In the genomic region with DNA sequence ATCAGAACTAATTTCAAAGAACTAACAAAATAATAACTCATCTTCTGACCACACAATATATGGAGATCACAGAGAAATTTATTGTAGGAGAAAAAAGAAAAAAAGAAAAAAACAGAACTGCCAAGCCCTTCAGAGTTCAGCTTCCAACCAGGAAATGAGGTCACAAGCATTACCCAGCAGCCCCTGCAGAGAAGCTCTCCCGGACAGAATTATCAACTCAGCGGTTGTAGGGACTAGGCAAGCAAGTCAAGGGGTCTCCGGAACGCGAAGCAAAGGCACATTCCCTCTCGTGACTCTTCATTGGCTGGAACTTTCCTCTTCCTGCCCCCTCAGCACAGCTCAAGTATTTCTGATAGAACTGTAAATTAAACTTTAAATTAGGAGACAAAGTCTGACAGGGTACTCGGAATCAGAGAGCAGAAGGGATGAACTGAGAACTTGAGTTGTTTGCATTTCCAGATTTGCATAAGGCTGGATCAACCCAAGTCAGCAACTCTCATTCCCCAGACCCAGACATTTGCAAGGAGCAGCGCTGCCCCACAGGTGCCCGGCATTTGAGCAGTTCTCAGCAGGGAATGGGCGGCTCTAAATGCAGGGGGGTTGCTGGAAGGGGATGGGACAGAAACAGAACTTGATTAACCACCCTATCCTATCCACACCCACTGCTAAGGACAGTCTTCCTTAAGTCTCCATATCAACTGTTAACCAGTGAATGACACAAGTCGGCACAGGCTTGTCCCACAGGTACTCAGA, we compare ENCODE assay signal across 1 mouse cellular context.
A peak's percentile ranks its signal among the peaks of the same experiment; 100 is the strongest.
TF ChIP-seq lines count a peak whose summit lies in the region.

No protein-coding gene starts in this region.

TF ChIP-seq in CH12.LX, 34 proteins besides CTCF, POLR2A, EP300 and RAD21 (continued from another document):
- TF ChIP-seq TBP (conservative IDR thresholded peaks at IDR 0.05; ENCODE audit: low read depth, low read length) (peak; percentile 51; the same call in 1 of the 2 replicates), NRF1 (IDR thresholded peaks at IDR 0.05; ENCODE audit: low read depth, low read length) (no peak), PAX5 (IDR thresholded peaks at IDR 0.05; ENCODE audit: low read length) (no peak), POLR2AphosphoS2 (IDR thresholded peaks at IDR 0.05; ENCODE audit: low read depth, low read length) (no peak), ZKSCAN1 (IDR thresholded peaks at IDR 0.05; ENCODE audit: borderline replicate concordance, low read depth, low read length) (no peak), CHD2 (IDR thresholded peaks at IDR 0.05; ENCODE audit: low read length) (no peak), NELFE (IDR thresholded peaks at IDR 0.05; ENCODE audit: low read depth, low read length) (no peak), ZC3H11A (IDR thresholded peaks at IDR 0.05; ENCODE audit: low read depth, low read length) (no peak), BHLHE40 (IDR thresholded peaks at IDR 0.05; ENCODE audit: low read depth, low read length) (0 out of 2 replicates have a peak, but pooled peaks have one; percentile 14), MAX (IDR thresholded peaks at IDR 0.05; ENCODE audit: low read length) (no peak), GABPA (IDR thresholded peaks at IDR 0.05; ENCODE audit: insufficient replicate concordance, low read depth, low read length) (no peak), USF2 (conservative IDR thresholded peaks at IDR 0.05; ENCODE audit: low read depth, low read length) (no peak), RCOR1 (conservative IDR thresholded peaks at IDR 0.05; ENCODE audit: low read depth, low read length) (no peak), TCF12 (IDR thresholded peaks at IDR 0.05; ENCODE audit: low read depth, low read length) (no peak), JUND (conservative IDR thresholded peaks at IDR 0.05; ENCODE audit: low read depth, low read length) (no peak), ZMIZ1 (IDR thresholded peaks at IDR 0.05; ENCODE audit: low read depth, low read length) (0 out of 2 replicates have a peak, but pooled peaks have one; percentile 54), MAFK (IDR thresholded peaks at IDR 0.05; ENCODE audit: insufficient replicate concordance, low read length) (no peak), CHD1 (IDR thresholded peaks at IDR 0.05; ENCODE audit: low read depth, low read length) (no peak), JUN (IDR thresholded peaks at IDR 0.05; ENCODE audit: insufficient read depth, low read depth, low read length) (no peak), UBTF (IDR thresholded peaks at IDR 0.05; ENCODE audit: low read depth, low read length) (no peak), MYC (IDR thresholded peaks at IDR 0.05; ENCODE audit: low read depth, low read length) (no peak), E2F4 (IDR thresholded peaks at IDR 0.05; ENCODE audit: insufficient replicate concordance, low read depth, low read length) (no peak), MXI1 (IDR thresholded peaks at IDR 0.05; ENCODE audit: low read depth, low read length) (0 out of 2 replicates have a peak, but pooled peaks have one; percentile 15), SIN3A (IDR thresholded peaks at IDR 0.05; ENCODE audit: low read length) (no peak)
